Mouse (Mus musculus): ENCODE measurements at regions not wholly inside any gene's neighbourhood (a gene's known extent, or its start where the extent isn't known, plus 50 kb on each side); places are given as distances from the start of the nearest gene placed in this dataset.

GRCm38 (mm10) chr2:166289198-166289597 is 133.7 kb upstream of the Sulf2 start:
- TF ChIP-seq CTCF (IDR thresholded peaks at IDR 0.05; ENCODE audit: borderline replicate concordance, control insufficient read depth, extremely low read depth, insufficient read depth, low read length, poor library complexity) (no peak), POLR2A (IDR thresholded peaks at IDR 0.05; ENCODE audit: control insufficient read depth, extremely low read depth, insufficient read depth, low read length, poor library complexity) (no peak)

Data from thymus, adult 2 months (tissue).